Mouse (Mus musculus) bone marrow, adult 2 months (tissue): Measurements from ENCODE around the gene Rgl2.

Source experiments
- CTCF ChIP-seq: fragments of 200-500 bp; IDR thresholded peaks from 2 replicates; pipeline ENCODE4 v1.5.1; 2011; ENCODE audit warnings: low read length, control low read depth; ENCODE audit not compliant: control insufficient read depth, insufficient read depth
- POLR2A ChIP-seq: fragments of 200-500 bp; IDR thresholded peaks from 2 replicates; pipeline ENCODE4 v1.6.1; 2011; ENCODE audit warnings: low read depth, mild to moderate bottlenecking, control low read depth, low read length, borderline replicate concordance; ENCODE audit not compliant: control insufficient read depth

DNA sequence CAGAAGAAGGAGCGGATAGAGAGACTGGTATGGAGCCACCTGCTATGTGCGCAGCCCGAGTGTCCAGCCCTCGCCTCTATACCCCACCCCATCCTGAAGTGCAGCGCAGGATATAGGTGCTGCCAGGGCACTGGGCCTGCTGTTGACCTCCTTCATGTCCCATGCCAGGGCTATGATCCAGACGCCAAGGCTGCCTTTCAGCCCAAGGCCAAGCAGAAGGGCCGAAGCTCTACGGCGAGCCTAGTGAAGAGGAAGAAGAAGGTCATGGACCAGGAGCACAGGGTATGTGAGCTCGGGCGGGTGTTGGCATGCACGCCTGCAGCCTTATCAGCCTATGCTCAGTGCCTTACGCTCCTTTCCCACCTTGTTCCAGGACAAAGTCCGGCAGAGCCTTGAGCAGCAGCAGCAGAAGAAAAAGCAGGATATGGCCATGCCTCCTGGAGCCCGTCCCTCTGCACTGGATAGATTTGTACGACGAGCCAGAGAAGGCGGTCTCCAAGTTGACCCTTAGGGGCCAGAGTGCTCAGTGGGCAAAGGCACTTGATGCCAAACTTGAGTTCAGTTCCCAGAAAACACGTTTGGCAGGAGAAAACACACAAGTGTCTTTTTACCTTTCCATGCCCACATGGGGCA lies 19.7 kb downstream of the Rgl2 start:
- TF ChIP-seq CTCF (no peak), POLR2A (no peak)
